Mouse (Mus musculus): ENCODE results near the gene Itga8.
A peak's percentile ranks its signal among the peaks of the same experiment; 100 is the strongest.

The Itga8 gene

GRCm38 (mm10) chr2:12294060-12294459 lies 7.7 kb downstream of the Itga8 start:
- DNase-seq (ENCODE audit: low spot score in 2 of 2) = peak in 1 of 2 experiments; percentile 34

GRCm38 (mm10) chr2:12293458-12293857 lies 8.3 kb downstream of the Itga8 start:
- DNase-seq (ENCODE audit: low spot score in 2 of 2) = no peak

- DNase-seq (ENCODE audit: low spot score in 2 of 2) = peak; percentile 87 to 88
Measured at GRCm38 (mm10) chr2:12292023-12292820, 9.5 kb downstream of the Itga8 start.

GRCm38 (mm10) chr2:12290235-12290634 lies 11.5 kb downstream of the Itga8 start:
- no peak for DNase-seq (ENCODE audit: low spot score in 2 of 2)

- DNase-seq (ENCODE audit: low spot score in 2 of 2) = no peak
Measured at GRCm38 (mm10) chr2:12287831-12288230, 13.9 kb downstream of the Itga8 start.

- DNase-seq (ENCODE audit: low spot score in 2 of 2) = no peak
Measured at GRCm38 (mm10) chr2:12280664-12281063, 21.1 kb downstream of the Itga8 start.

- DNase-seq (ENCODE audit: low spot score in 2 of 2) = no peak
Measured at GRCm38 (mm10) chr2:12279070-12279612, 22.6 kb downstream of the Itga8 start.

- no peak for DNase-seq (ENCODE audit: low spot score in 2 of 2)
Measured at GRCm38 (mm10) chr2:12256635-12257317, 44.9 kb downstream of the Itga8 start.

- no peak for DNase-seq (ENCODE audit: low spot score in 2 of 2)
Measured at GRCm38 (mm10) chr2:12255901-12256300, 45.8 kb downstream of the Itga8 start.

- no peak for DNase-seq (ENCODE audit: low spot score in 2 of 2)
Measured at GRCm38 (mm10) chr2:12235345-12235744, 66.4 kb downstream of the Itga8 start.

GRCm38 (mm10) chr2:12229721-12230120 lies 72.0 kb downstream of the Itga8 start:
- no peak for DNase-seq (ENCODE audit: low spot score in 2 of 2)

GRCm38 (mm10) chr2:12228335-12228734 lies 73.4 kb downstream of the Itga8 start:
- no peak for DNase-seq (ENCODE audit: low spot score in 2 of 2)

GRCm38 (mm10) chr2:12227243-12227642 lies 74.5 kb downstream of the Itga8 start:
- no peak for DNase-seq (ENCODE audit: low spot score in 2 of 2)

- no peak for DNase-seq (ENCODE audit: low spot score in 2 of 2)
Measured at GRCm38 (mm10) chr2:12226367-12226766, 75.4 kb downstream of the Itga8 start.

GRCm38 (mm10) chr2:12221671-12222070 lies 80.1 kb downstream of the Itga8 start:
- DNase-seq (ENCODE audit: low spot score in 2 of 2) = peak in 1 of 2 experiments; percentile 5

- no peak for DNase-seq (ENCODE audit: low spot score in 2 of 2)
Measured at GRCm38 (mm10) chr2:12213464-12213790, 88.3 kb downstream of the Itga8 start.

- no peak for DNase-seq (ENCODE audit: low spot score in 2 of 2)
Measured at GRCm38 (mm10) chr2:12212662-12213463, 88.9 kb downstream of the Itga8 start.

GRCm38 (mm10) chr2:12208142-12208541 lies 93.6 kb downstream of the Itga8 start:
- no peak for DNase-seq (ENCODE audit: low spot score in 2 of 2)

GRCm38 (mm10) chr2:12206353-12206752 lies 95.4 kb downstream of the Itga8 start:
- no peak for DNase-seq (ENCODE audit: low spot score in 2 of 2)

- DNase-seq (ENCODE audit: low spot score in 2 of 2) = no peak
Measured at GRCm38 (mm10) chr2:12205875-12206274, 95.8 kb downstream of the Itga8 start.

- no peak for DNase-seq (ENCODE audit: low spot score in 2 of 2)
Measured at GRCm38 (mm10) chr2:12203231-12203630, 98.5 kb downstream of the Itga8 start.

GRCm38 (mm10) chr2:12198699-12199098 lies 103.0 kb downstream of the Itga8 start:
- no peak for DNase-seq (ENCODE audit: low spot score in 2 of 2)

Measured in right cerebral cortex, adult 2 months (tissue).